Mouse (Mus musculus) embryonic fibroblast, embryonic 13.5 days (primary cell): ENCODE results near the gene Rb1.

Experiments
- CTCF ChIP-seq: IDR thresholded peaks from 2 replicates; pipeline ENCODE4 v1.5.1; 2011; ENCODE audit warnings: mild to moderate bottlenecking, control low read depth, low read length, moderate library complexity, borderline replicate concordance; ENCODE audit not compliant: insufficient read depth
- POLR2A ChIP-seq: IDR thresholded peaks from 2 replicates; pipeline ENCODE4 v1.6.1; 2011; ENCODE audit warnings: low read depth, mild to moderate bottlenecking, control low read depth, low read length, moderate library complexity

- TF ChIP-seq CTCF (no peak), POLR2A (no peak)
Measured at GRCm38 (mm10) chr14:73253453-73254251, 72.0 kb downstream of the Rb1 start.
